Mouse (Mus musculus) hindbrain, postnatal 0 days (tissue): Measurements from ENCODE around the gene Chic1. TPM values are rescaled to one million over a fixed set of nuclear protein-coding genes. Genes with fewer than 3 reads are reported as not detected.

ENCODE experiments used
- ATAC-seq: fragments of 200-750 bp; cut with Nextera tagmentation; 2 replicates; pipeline ENCODE4 v1.8.0; 2017; ENCODE audit warnings: mild to moderate bottlenecking, moderate TSS enrichment, moderate library complexity
- DNase-seq: peaks from one replicate; pipeline ENCODE4 v3.0.0-alpha.2; 2015; ENCODE audit warnings: low spot score
- H3K27ac ChIP-seq: fragments of 300-500 bp; sonication (generic); 2 replicates; pipeline ENCODE4 v1.5.1; 2014; ENCODE audit warnings: mild to moderate bottlenecking
- H3K27me3 ChIP-seq: fragments of 300-500 bp; sonication (generic); 2 replicates; pipeline ENCODE4 v1.6.1; 2014; ENCODE audit warnings: low read length, mixed read lengths; ENCODE audit not compliant: insufficient read depth
- H3K36me3 ChIP-seq: fragments of 300-500 bp; sonication (generic); 2 replicates; pipeline ENCODE4 v1.6.1; 2014; ENCODE audit warnings: low read length, mixed read lengths; ENCODE audit not compliant: insufficient read depth
- H3K4me1 ChIP-seq: fragments of 300-500 bp; sonication (generic); 2 replicates; pipeline ENCODE4 v1.6.1; 2014; ENCODE audit warnings: antibody characterized with exemption, low read length, mixed read lengths; ENCODE audit not compliant: insufficient read depth
- H3K4me2 ChIP-seq: fragments of 300-500 bp; sonication (generic); 2 replicates; pipeline ENCODE4 v1.6.1; 2014; ENCODE audit warnings: low read depth, mild to moderate bottlenecking, low read length, moderate library complexity, mixed read lengths
- H3K4me3 ChIP-seq: fragments of 300-500 bp; sonication (generic); 2 replicates; pipeline ENCODE4 v1.5.1; 2014; ENCODE audit warnings: low read length
- H3K9ac ChIP-seq: fragments of 300-500 bp; sonication (generic); replicated peaks from 2 replicates; pipeline ENCODE4 v1.6.1; 2014; ENCODE audit warnings: mild to moderate bottlenecking, low read length, moderate library complexity, mixed read lengths
- H3K9me3 ChIP-seq: fragments of 300-500 bp; sonication (generic); 2 replicates; pipeline ENCODE4 v1.6.1; 2016; ENCODE audit warnings: low read length, mixed read lengths
- CTCF ChIP-seq: IDR thresholded peaks from 2 replicates; pipeline ENCODE4 v1.5.1; 2016; ENCODE audit warnings: antibody characterized with exemption, control low read depth, low read depth
- WGBS: fragments of 180-500 bp; shearing (Covaris S2); extraction: QIAGEN DNeasy Blood & Tissue Kit; methylation state at CpG from one replicate; pipeline ENCODE4 v1.1.7; 2014; 5-methylcytosine and 5-hydroxymethylcytosine counted together
- polyA plus RNA-seq: library from polyadenylated mRNA; unstranded; fragments of >200 nt; fragmentation: Nextera tagmentation; extraction: Ambion mirVana; gene quantifications from 2 replicates; pipeline ENCODE4 v1.2.1, GENCODE M21; 2015
- total RNA-seq: library from RNA; depleted of rRNA; stranded (reverse); fragments of >200 nt; gene quantifications from 2 replicates; pipeline ENCODE4 v1.2.3, GENCODE M21; 2014; rRNA removed

The Chic1 gene
- total and polyA plus RNA-seq, 2 experiments from 2014 or later: 4.5 to 8.7 TPM

DNA sequence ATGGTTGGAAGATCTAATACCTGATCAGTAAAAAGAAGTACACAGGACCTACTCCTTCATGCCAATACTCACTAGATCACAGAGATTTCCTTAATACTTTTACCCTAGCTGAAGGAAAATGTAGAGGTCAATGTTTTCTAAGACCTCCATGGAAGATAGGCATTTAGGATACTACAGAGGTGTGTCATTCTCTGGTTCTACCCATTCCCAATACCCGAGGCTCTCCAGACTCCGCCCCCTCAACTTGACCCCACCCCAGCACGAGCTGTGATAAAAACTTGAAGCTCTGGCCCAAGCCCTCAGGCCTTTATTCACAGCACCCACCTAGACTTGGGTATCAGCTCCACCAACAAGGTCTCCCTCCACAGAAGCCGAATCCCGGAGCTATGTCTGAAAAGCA lies 57.9 kb downstream of the Chic1 start, which contains the start of gene Tsx:
Tsx (plus strand) TSS at position 301 of the 400 bp plus-strand sequence.
- 80% methylated on average over 5 of the region's 5 CpGs for WGBS
- H3K27ac ChIP-seq: no peak within 1 kb of the TSS
- H3K4me1 ChIP-seq: no peaks in the 10 kb centered on the region
- no peak within 1 kb of the TSS for H3K4me3 ChIP-seq
- DNase-seq (no peak), ATAC-seq (no peak)
- H3K9me3 ChIP-seq: no peaks in the 10 kb centered on the region
- H3K36me3 ChIP-seq: no peaks in the 10 kb centered on the region
- H3K4me2 ChIP-seq: no peak within 1 kb of the TSS
- no peak within 1 kb of the TSS for H3K9ac ChIP-seq
- H3K27me3 ChIP-seq: no peaks in the 10 kb centered on the region
- no peak for TF ChIP-seq CTCF

DNA sequence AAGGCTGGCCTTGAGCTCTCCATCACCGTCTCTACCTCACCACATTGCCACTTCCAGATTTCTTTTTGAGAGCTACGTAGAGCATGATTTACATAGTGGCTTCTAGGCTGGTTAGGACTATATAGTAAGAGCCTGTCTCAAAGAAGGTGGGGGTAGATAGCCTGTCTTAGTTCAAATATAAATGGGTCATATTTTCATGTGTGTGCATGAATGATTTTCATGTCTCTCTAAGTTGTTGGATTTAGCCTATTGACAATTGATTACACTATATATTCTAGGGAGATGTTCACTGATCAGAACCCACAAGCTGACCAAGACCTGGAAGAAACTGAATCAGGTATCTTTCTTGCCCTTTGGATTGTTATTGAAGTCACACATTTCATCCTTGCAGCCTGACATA lies 65.4 kb downstream of the Chic1 start, which contains the start of gene Gm26992:
Gm26992 (plus strand) TSS at position 301 of the 400 bp plus-strand sequence.
- Histone ChIP-seq H3K4me1 (no peaks in the 10 kb centered on the region), H3K9ac (no peak within 1 kb of the TSS), H3K9me3 (no peaks in the 10 kb centered on the region), H3K4me2 (no peak within 1 kb of the TSS), H3K36me3 (no peaks in the 10 kb centered on the region), H3K27me3 (no peaks in the 10 kb centered on the region), H3K4me3 (no peak within 1 kb of the TSS), H3K27ac (no peak within 1 kb of the TSS)
- WGBS: 89% methylated on average over 2 of the region's 2 CpGs
- DNase-seq: no peak
- TF ChIP-seq CTCF: no peak
- no peak for ATAC-seq

DNA sequence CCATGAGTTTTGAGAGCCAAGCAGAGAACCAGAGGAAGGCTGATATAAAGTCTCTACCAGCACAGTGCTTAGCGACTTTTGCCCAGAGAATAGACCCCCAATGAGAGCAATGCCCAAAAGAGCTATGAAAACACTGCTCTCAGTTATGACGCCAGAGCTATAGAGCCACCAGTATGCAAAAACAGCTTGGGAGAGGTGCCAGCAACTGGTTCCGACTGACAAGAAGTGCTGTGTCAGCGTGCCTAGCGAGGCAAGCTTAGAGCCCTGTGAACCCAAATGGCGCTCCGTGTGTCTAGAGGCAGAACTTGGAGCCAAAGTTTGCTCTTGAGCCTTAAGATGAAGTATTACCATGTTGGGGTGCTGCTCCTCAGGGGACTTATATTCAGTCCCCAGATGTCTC lies 71.4 kb downstream of the Chic1 start:
- Histone ChIP-seq H3K4me3 (no peak overlapping the region), H3K4me1 (no peaks in the 10 kb centered on the region), H3K4me2 (no peak overlapping the region), H3K9me3 (no peaks in the 10 kb centered on the region), H3K27me3 (no peaks in the 10 kb centered on the region), H3K36me3 (no peaks in the 10 kb centered on the region), H3K9ac (no peak overlapping the region), H3K27ac (no peak overlapping the region)
- ATAC-seq (no peak), DNase-seq (no peak)
- WGBS: 67% methylated on average over 7 of the region's 7 CpGs
- no peak for TF ChIP-seq CTCF

DNA sequence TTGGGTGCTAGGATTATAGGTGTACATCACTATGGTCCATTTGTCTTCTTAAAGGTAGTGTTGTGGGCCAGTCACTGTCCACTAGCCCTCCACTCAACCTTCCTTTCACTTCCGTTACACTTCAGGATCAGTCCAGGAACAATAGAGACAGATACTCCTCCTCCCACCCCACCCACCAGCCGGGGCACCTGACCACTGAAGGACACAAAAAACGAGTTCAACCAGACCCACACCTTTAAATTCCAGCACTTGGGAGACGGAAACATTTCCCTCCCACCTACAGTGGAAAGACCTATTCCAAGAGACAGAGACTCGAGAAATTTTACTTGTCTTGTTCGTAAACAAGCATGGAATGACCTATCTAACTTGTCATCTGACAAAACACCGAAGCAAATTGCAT lies 76.0 kb downstream of the Chic1 start:
- 72% methylated on average over 7 of the region's 7 CpGs for WGBS
- ATAC-seq: no peak
- H3K4me1 ChIP-seq: no peaks in the 10 kb centered on the region

DNA sequence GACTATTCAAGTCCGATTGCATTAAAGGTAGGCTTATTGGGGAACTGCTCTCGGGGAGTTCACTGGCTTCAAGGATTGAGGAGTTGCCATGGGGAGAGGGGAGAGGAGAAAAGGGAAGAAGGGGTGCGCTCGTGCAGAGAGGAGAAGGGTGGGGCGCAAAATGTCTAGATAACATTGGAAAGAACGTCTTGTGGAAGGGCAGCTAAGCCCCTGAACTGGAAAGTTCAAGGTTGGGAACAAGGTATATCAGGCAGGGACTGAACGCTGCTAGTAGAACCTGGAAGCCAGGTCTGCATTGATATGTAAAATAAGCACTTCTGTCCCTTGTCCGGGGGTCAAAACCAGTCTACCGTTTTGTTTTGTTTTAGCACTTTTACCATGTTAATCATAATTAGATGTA lies 81.7 kb downstream of the Chic1 start:
- H3K4me3 ChIP-seq: no peak overlapping the region; the same call in 1 of the 2 replicates
- H3K4me1 ChIP-seq: no peaks in the 10 kb centered on the region
- WGBS: 22% methylated on average over 9 of the region's 9 CpGs

More for the DNA sequence above, 76.0 kb downstream of the Chic1 start:
- TF ChIP-seq CTCF: no peak
- Histone ChIP-seq H3K36me3 (no peaks in the 10 kb centered on the region), H3K9ac (no peak overlapping the region), H3K27ac (no peak overlapping the region), H3K9me3 (no peaks in the 10 kb centered on the region), H3K27me3 (peaks cover 4% of the 10 kb centered on the region), H3K4me3 (no peak overlapping the region), H3K4me2 (no peak overlapping the region)
- DNase-seq: no peak

DNA sequence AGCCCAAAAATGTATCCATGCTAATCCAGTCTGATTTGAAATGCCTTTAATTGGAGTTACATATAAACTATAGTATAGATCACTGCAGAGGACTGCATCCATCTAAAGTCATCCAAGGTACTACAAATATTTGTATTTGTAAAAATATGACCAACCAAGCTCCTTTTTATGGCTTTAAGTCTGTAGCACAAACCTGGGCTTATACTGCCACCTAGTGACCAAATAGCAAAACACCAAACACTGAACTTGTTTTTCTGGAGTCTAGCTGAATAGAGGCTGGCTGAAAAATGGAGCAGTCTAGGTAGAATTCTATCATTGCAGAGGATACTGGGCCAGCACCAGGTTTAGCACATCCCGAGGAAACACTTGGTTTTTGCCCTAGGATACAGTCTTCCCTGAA lies 84.5 kb downstream of the Chic1 start:
- WGBS: 8% methylated on average over 1 of the region's 1 CpGs
- no peak for ATAC-seq
- no peaks in the 10 kb centered on the region for H3K4me1 ChIP-seq
- no peak overlapping the region for H3K27ac ChIP-seq
- H3K4me2 ChIP-seq: no peak overlapping the region
- H3K36me3 ChIP-seq: no peaks in the 10 kb centered on the region
- H3K9ac ChIP-seq: no peak overlapping the region
- peak; percentile 73 for TF ChIP-seq CTCF
- DNase-seq: peak; percentile 83
- H3K9me3 ChIP-seq: no peaks in the 10 kb centered on the region
- peaks cover 3% of the 10 kb centered on the region; the same call in 1 of the 2 replicates for H3K27me3 ChIP-seq
- no peak overlapping the region for H3K4me3 ChIP-seq

More for the DNA sequence above, 81.7 kb downstream of the Chic1 start:
- H3K9ac ChIP-seq: no peak overlapping the region
- no peak overlapping the region for H3K27ac ChIP-seq
- ATAC-seq: no peak
- no peaks in the 10 kb centered on the region for H3K36me3 ChIP-seq
- no peak for DNase-seq
- no peak for TF ChIP-seq CTCF
- peaks cover 4% of the 10 kb centered on the region for H3K27me3 ChIP-seq
- H3K4me2 ChIP-seq: no peak overlapping the region
- no peaks in the 10 kb centered on the region for H3K9me3 ChIP-seq

DNA sequence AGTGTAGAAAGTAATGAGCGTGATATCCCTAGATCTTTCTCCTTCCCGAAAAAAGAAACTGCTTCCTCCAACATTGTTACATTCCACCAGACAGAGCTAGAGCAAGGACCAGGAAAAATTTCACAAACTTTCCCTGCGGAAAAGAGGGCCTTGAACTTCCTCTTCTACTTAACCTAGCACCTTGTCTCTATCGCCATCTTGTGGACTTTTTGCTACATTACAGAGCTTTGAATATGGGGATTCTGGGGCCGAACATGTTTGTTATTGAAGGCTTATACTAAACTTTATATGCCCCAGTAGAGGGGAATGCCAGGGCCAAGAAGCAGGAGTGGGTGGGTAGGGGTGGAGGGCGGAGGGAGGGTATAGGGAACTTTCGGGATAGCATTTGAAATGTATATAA lies 87.5 kb downstream of the Chic1 start:
- H3K4me3 ChIP-seq: no peak overlapping the region
- ATAC-seq (no peak), DNase-seq (peak; percentile 67)
- no peak overlapping the region for H3K27ac ChIP-seq
- peaks cover 13% of the 10 kb centered on the region; the same call in 1 of the 2 replicates for H3K27me3 ChIP-seq
- H3K4me1 ChIP-seq: no peaks in the 10 kb centered on the region; the same call in 1 of the 2 replicates
- H3K9me3 ChIP-seq: no peaks in the 10 kb centered on the region
- no peak overlapping the region for H3K4me2 ChIP-seq
- no peaks in the 10 kb centered on the region for H3K36me3 ChIP-seq
- peak; percentile 65 for TF ChIP-seq CTCF
- WGBS: 32% methylated on average over 7 of the region's 7 CpGs
- H3K9ac ChIP-seq: no peak overlapping the region

Other genes with a start within 250 kb of the Chic1 start
- 41.3 and 43.1 TPM in 2 replicates for gene Nap1l2, start 169.8 kb upstream of the Chic1 start, total RNA-seq
- 89.4 and 92.8 TPM in 2 replicates for gene Nap1l2, start 169.8 kb upstream of the Chic1 start, polyA plus RNA-seq
- not detected in 2 replicates for gene Cdx4, start 35.1 kb upstream of the Chic1 start, total RNA-seq
- gene Cdx4, start 35.1 kb upstream of the Chic1 start, polyA plus RNA-seq: not detected in 2 replicates
- not detected in 2 replicates for gene Tsx, start 58.0 kb downstream of the Chic1 start, total RNA-seq
- 0.43 TPM in 1 of 2 replicates, not detected in the other for gene Tsx, start 58.0 kb downstream of the Chic1 start, polyA plus RNA-seq
- gene Gm26992, start 65.5 kb downstream of the Chic1 start, total RNA-seq: not detected in 2 replicates
- gene Gm26992, start 65.5 kb downstream of the Chic1 start, polyA plus RNA-seq: not detected in 2 replicates